Mouse (Mus musculus) CH12.LX (cell line): Measurements from ENCODE around the gene Fstl3. TPM values are rescaled to one million over a fixed set of nuclear protein-coding genes. Genes with fewer than 3 reads are reported as not detected.

Experiments
- DNase-seq: peaks from one replicate; pipeline ENCODE4 v3.0.0-alpha.2; 2013; ENCODE audit errors: extremely low read depth
- H3K27ac ChIP-seq: 2 replicates; pipeline ENCODE4 v1.5.1; 2012; ENCODE audit warnings: low read depth, mild to moderate bottlenecking, control low read depth, moderate library complexity; ENCODE audit not compliant: insufficient read depth
- H3K27me3 ChIP-seq: replicated peaks from 2 replicates; pipeline ENCODE3; 2012; ENCODE audit warnings: inconsistent platforms
- H3K36me3 ChIP-seq, 2 experiments: replicated peaks in 1 of 2; 2 replicates each; pipeline versions ENCODE3 to v1.6.1; 2012; ENCODE audit warnings: inconsistent platforms in 1 of 2, low read length in 1 of 2, mild to moderate bottlenecking in 1 of 2, mixed read lengths in 1 of 2, moderate library complexity in 1 of 2; ENCODE audit not compliant: control insufficient read depth in 1 of 2, insufficient read depth in 1 of 2
- H3K4me1 ChIP-seq, 2 experiments: 2 replicates each; pipeline ENCODE4 v1.6.1; 2012; ENCODE audit warnings: inconsistent platforms in 1 of 2, moderate library complexity in 1 of 2; ENCODE audit not compliant: insufficient read depth in 2 of 2, control insufficient read depth in 1 of 2
- H3K4me2 ChIP-seq: 2 replicates; pipeline ENCODE4 v1.6.1; 2012; ENCODE audit warnings: low read depth, mild to moderate bottlenecking, control low read depth; ENCODE audit not compliant: poor library complexity, insufficient read depth, severe bottlenecking
- H3K4me3 ChIP-seq, 3 experiments: fragments of 150-350 bp in 1 of 3; sonication (generic) in 1 of 3; replicated peaks in 1 of 3; 2 replicates each; pipeline versions ENCODE3 to v1.5.1; 2011 to 2012; ENCODE audit warnings: low read depth in 2 of 3, low read length in 2 of 3, mild to moderate bottlenecking in 2 of 3, moderate library complexity in 2 of 3, control low read depth in 1 of 3, improper control_type of control experiment in 1 of 3, inconsistent platforms in 1 of 3, mixed read lengths in 1 of 3; ENCODE audit not compliant: poor library complexity in 1 of 3
- H3K79me2 ChIP-seq: replicated peaks from 2 replicates; pipeline ENCODE4 v1.6.1; 2012; ENCODE audit warnings: mild to moderate bottlenecking, moderate library complexity; ENCODE audit not compliant: control insufficient read depth, poor library complexity, insufficient read depth, severe bottlenecking; ENCODE audit errors: extremely low read depth
- H3K9ac ChIP-seq: 2 replicates; pipeline ENCODE4 v1.6.1; 2012; ENCODE audit warnings: low read depth, mild to moderate bottlenecking, control low read depth, moderate library complexity; ENCODE audit not compliant: insufficient read depth
- H3K9me3 ChIP-seq: replicated peaks from 2 replicates; pipeline ENCODE3; 2012; ENCODE audit warnings: low read length, inconsistent platforms, mixed read lengths
- BHLHE40 ChIP-seq: IDR thresholded peaks from 2 replicates; pipeline ENCODE4 v1.6.1; 2011; ENCODE audit warnings: mild to moderate bottlenecking, low read depth, low read length, improper control_type of control experiment
- EP300 ChIP-seq: IDR thresholded peaks from 2 replicates; pipeline ENCODE4 v1.6.1; 2011; ENCODE audit warnings: low read length, improper control_type of control experiment
- GABPA ChIP-seq: IDR thresholded peaks from 2 replicates; pipeline ENCODE4 v1.6.1; 2012; ENCODE audit warnings: low read depth, low read length, improper control_type of control experiment, inconsistent platforms; ENCODE audit not compliant: insufficient replicate concordance
- HCFC1 ChIP-seq: IDR thresholded peaks from 2 replicates; pipeline ENCODE4 v1.6.1; 2012; ENCODE audit warnings: low read depth, mild to moderate bottlenecking, inconsistent platforms, low read length, improper control_type of control experiment
- IRF4 ChIP-seq: IDR thresholded peaks from 2 replicates; pipeline ENCODE4 v1.6.1; 2014; ENCODE audit warnings: low read depth, mild to moderate bottlenecking, inconsistent platforms, low read length, improper control_type of control experiment
- JUND ChIP-seq: conservative IDR thresholded peaks from 2 replicates; pipeline ENCODE4 v1.6.1; 2011; ENCODE audit warnings: low read depth, low read length, improper control_type of control experiment
- KAT2A ChIP-seq: IDR thresholded peaks from 2 replicates; pipeline ENCODE4 v1.6.1; 2012; ENCODE audit warnings: low read length, improper control_type of control experiment, inconsistent platforms; ENCODE audit not compliant: insufficient replicate concordance
- MAX ChIP-seq: IDR thresholded peaks from 2 replicates; pipeline ENCODE4 v1.6.1; 2011; ENCODE audit warnings: low read length, improper control_type of control experiment
- MAZ ChIP-seq: IDR thresholded peaks from 2 replicates; pipeline ENCODE4 v1.6.1; 2012; ENCODE audit warnings: low read depth, mild to moderate bottlenecking, inconsistent platforms, low read length, improper control_type of control experiment, moderate library complexity
- MXI1 ChIP-seq: IDR thresholded peaks from 2 replicates; pipeline ENCODE4 v1.6.1; 2011; ENCODE audit warnings: mild to moderate bottlenecking, low read depth, low read length, improper control_type of control experiment
- MYC ChIP-seq: IDR thresholded peaks from 2 replicates; pipeline ENCODE4 v1.6.1; 2011; ENCODE audit warnings: low read depth, mild to moderate bottlenecking, improper control_type of control experiment, low read length
- NELFE ChIP-seq: IDR thresholded peaks from 2 replicates; pipeline ENCODE4 v1.6.1; 2011; ENCODE audit warnings: low read depth, low read length, improper control_type of control experiment
- NRF1 ChIP-seq: IDR thresholded peaks from 2 replicates; pipeline ENCODE4 v1.6.1; 2014; ENCODE audit warnings: low read depth, mild to moderate bottlenecking, inconsistent platforms, low read length, improper control_type of control experiment, moderate library complexity
- POLR2AphosphoS2 ChIP-seq: IDR thresholded peaks from 2 replicates; pipeline ENCODE4 v1.6.1; 2011; ENCODE audit warnings: low read depth, low read length, improper control_type of control experiment
- RCOR1 ChIP-seq: conservative IDR thresholded peaks from 2 replicates; pipeline ENCODE4 v1.6.1; 2012; ENCODE audit warnings: low read depth, mild to moderate bottlenecking, inconsistent platforms, low read length, improper control_type of control experiment
- SIN3A ChIP-seq: IDR thresholded peaks from 2 replicates; pipeline ENCODE4 v1.6.1; 2012; ENCODE audit warnings: low read length, improper control_type of control experiment, inconsistent platforms
- USF1 ChIP-seq: IDR thresholded peaks from 2 replicates; pipeline ENCODE4 v1.6.1; 2014; ENCODE audit warnings: low read depth, mild to moderate bottlenecking, inconsistent platforms, low read length, improper control_type of control experiment
- ZC3H11A ChIP-seq: IDR thresholded peaks from 2 replicates; pipeline ENCODE4 v1.6.1; 2012; ENCODE audit warnings: low read depth, mild to moderate bottlenecking, inconsistent platforms, low read length, improper control_type of control experiment
- ZKSCAN1 ChIP-seq: IDR thresholded peaks from 2 replicates; pipeline ENCODE4 v1.6.1; 2012; ENCODE audit warnings: low read depth, inconsistent platforms, low read length, improper control_type of control experiment, borderline replicate concordance
- ZMIZ1 ChIP-seq: IDR thresholded peaks from 2 replicates; pipeline ENCODE4 v1.6.1; 2012; ENCODE audit warnings: low read depth, mild to moderate bottlenecking, inconsistent platforms, low read length, improper control_type of control experiment
- ZNF384 ChIP-seq: IDR thresholded peaks from 2 replicates; pipeline ENCODE4 v1.6.1; 2012; ENCODE audit warnings: low read depth, low read length, improper control_type of control experiment, inconsistent platforms
- dilution Hi-C: fragments of 300-500 bp; cut with MboI; formaldehyde crosslinking; loops from 2 replicates; pipeline ENCODE4 v1.14.3; 2020; ENCODE audit warnings: low sequenced_read_pairs; ENCODE audit not compliant: extremely low pct_unique_long_range_greater_than_20kb, extremely low pct_ligation_motif_present
- in situ Hi-C: fragments of 300-500 bp; cut with MboI; formaldehyde crosslinking; loops from 3 replicates; pipeline ENCODE4 v1.14.3; 2019; ENCODE audit warnings: low sequenced_read_pairs, low pct_ligation_motif_present, low pct_unique_long_range_greater_than_20kb, mixed read lengths
- polyA plus RNA-seq: library from polyadenylated mRNA; unstranded; fragments of >175 nt; gene quantifications from 2 replicates; pipeline ENCODE4 v1.2.1, GENCODE M21; 2012; ENCODE audit warnings: low read depth; ENCODE audit not compliant: insufficient read length
- total RNA-seq, 2 experiments: library from RNA; depleted of rRNA; stranded (reverse); fragments of 300-350 nt in 1 of 2; fragments of >200 nt in 1 of 2; gene quantifications; 2 replicates each; pipeline ENCODE4 v1.2.3; 2012 to 2014

The Fstl3 gene
- total and polyA plus RNA-seq, 3 experiments: 0.25 TPM; not detected in 2

- Histone ChIP-seq H3K27me3 (peaks cover 33% of the 10 kb centered on the region), H3K9ac (no peak overlapping the region), H3K4me2 (no peak overlapping the region), H3K27ac (no peak overlapping the region), H3K4me1 (peaks cover 3% of the 10 kb centered on the region in 2 experiments; a peak in 2 of 4 replicates), H3K9me3 (no peaks in the 10 kb centered on the region), H3K79me2 (no peaks in the 10 kb centered on the region), H3K36me3 (no peaks in the 10 kb centered on the region), H3K4me3 (no peak overlapping the region)
- dilution Hi-C loops: no loop called here
- TF ChIP-seq MAX (no peak), MXI1 (no peak), HCFC1 (no peak), ZNF384 (no peak), ZKSCAN1 (no peak), ZMIZ1 (no peak), MYC (no peak), KAT2A (no peak), IRF4 (no peak), MAZ (no peak), ZC3H11A (no peak), RCOR1 (no peak), NRF1 (no peak), EP300 (no peak), GABPA (no peak), NELFE (no peak), BHLHE40 (no peak)
- DNase-seq: no peak
- in situ Hi-C loops: loop anchor here (5.0 kb wide), 1 partner anchor 122 kb away; no protein-coding TSS in a partner anchor
Observed at GRCm38 (mm10) chr10:79814271-79814842, 37.3 kb downstream of the Fstl3 start.

DNA sequence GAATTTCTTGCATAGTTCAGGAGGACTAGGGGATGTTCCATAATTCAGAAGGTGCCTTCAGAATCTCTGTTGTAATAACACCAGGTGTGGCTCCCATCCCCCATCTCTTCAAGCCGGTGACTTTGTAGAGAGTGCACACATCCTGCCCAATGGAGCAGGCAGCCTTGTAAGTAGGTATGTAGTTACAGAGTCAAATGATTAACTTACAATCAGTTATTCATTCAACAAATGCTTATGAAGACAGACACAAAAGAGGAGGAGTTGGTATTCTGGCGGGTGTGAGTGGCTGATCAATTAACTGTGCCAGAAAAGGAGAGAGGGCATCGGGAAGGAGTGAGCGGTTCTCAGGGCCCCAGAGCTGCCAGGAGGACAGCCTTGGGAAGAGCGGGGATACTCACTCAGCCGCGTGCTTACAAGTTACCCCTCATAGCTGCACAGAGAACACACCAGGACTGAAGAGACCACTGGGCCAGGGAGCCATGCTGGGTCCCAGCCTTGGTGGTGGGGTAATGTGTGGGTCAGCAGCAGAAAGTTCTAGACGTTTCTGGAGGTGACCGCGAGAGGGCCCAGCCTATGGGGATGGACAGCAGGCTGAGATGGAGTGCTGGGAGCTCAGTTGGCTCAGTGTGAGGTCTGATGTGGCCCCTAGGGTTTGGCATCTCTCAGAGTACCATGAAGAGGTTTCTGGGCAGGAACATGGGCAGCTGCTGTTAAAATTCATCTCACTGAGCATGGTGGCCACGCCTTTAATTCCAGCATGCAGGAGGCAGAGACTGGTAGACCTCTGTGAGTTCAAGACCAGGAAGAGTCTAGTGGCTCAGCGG, 38.8 kb downstream of the Fstl3 start:
- Histone ChIP-seq H3K9me3 (no peaks in the 10 kb centered on the region), H3K79me2 (no peaks in the 10 kb centered on the region), H3K4me2 (no peak overlapping the region), H3K9ac (no peak overlapping the region), H3K4me1 (peaks cover 3% of the 10 kb centered on the region in 2 experiments; a peak in 2 of 4 replicates), H3K36me3 (no peaks in the 10 kb centered on the region), H3K4me3 (no peak overlapping the region), H3K27me3 (peaks cover 42% of the 10 kb centered on the region), H3K27ac (no peak overlapping the region)
- in situ Hi-C loops: no loop called here
- no peak for DNase-seq
- dilution Hi-C loops: no loop called here
- TF ChIP-seq NELFE: no peak
- no peak for TF ChIP-seq BHLHE40
- no peak for TF ChIP-seq POLR2AphosphoS2
- TF ChIP-seq IRF4: no peak
- no peak for TF ChIP-seq HCFC1
- no peak for TF ChIP-seq NRF1
- no peak for TF ChIP-seq EP300
- TF ChIP-seq MXI1: no peak
- no peak for TF ChIP-seq USF1
- TF ChIP-seq RCOR1: no peak
- no peak for TF ChIP-seq JUND
- TF ChIP-seq SIN3A: no peak
- TF ChIP-seq MAX: no peak
- TF ChIP-seq, all 38 proteins: peak for 0
